Mouse (Mus musculus) T-helper 1 cell (primary cell): ENCODE measurements around the gene Rab11fip3.

ENCODE experiments used
- in situ Hi-C: fragments of 300-600 bp; cut with MboI, MseI; formaldehyde crosslinking; loops from one replicate; pipeline ENCODE4 v1.15.1; 2025; ENCODE audit warnings: high pct_unique_total_duplicates

The Rab11fip3 gene

GRCm38 (mm10) chr17:25992274-25992673 lies 77.1 kb downstream of the Rab11fip3 start:
- in situ Hi-C loops, result no loop called here

GRCm38 (mm10) chr17:25990331-25990730 lies 79.0 kb downstream of the Rab11fip3 start:
- in situ Hi-C loops, result no loop called here

GRCm38 (mm10) chr17:25985306-25986294 lies 83.8 kb downstream of the Rab11fip3 start, which contains the start of gene Capn15:
Capn15 (minus strand) TSS chr17:25985796.
- in situ Hi-C loops, result no loop called here

GRCm38 (mm10) chr17:25984556-25985305 lies 84.6 kb downstream of the Rab11fip3 start:
- in situ Hi-C loops, result no loop called here

DNA sequence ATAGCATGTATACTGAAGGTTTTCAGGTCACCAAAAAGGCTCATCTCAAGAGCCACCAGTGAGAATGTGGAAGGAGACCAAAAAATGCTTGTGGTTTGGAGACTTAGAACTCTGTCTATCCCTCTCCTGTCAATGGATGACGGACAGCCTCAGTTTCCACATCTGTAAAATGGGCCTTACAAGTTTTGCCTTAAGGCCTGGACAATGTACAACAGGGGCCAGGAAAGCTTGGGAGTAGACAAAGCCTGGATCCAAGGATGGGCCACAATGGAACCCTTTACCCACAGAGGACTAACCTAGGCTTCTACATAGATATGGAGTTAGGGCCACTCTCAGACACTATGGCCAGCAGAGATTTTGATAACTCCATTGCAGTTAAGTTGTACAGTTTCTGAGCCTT lies 85.3 kb downstream of the Rab11fip3 start:
- in situ Hi-C loops, result no loop called here

- in situ Hi-C loops, result no loop called here
Observed at GRCm38 (mm10) chr17:25982913-25983312, 86.4 kb downstream of the Rab11fip3 start.

DNA sequence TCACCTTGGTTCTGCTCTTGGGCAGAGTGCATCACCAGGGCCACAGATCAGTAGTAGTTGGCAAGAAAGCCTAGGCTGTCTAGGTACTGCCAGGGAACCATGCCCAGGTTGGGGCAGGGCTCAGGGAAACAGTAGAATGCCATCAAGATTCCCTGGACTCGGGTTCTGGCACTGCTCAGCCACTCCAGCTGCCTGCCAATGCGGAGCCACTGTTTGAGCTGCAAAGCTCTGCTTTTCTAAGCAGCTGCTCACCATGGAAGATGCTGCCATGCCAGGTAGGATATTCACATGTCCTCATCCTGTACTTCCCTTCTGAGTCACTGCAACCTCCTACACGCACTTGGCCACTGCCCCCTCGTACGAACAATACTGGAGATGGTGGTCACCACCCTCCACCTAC lies 88.5 kb downstream of the Rab11fip3 start:
- in situ Hi-C loops, result no loop called here

GRCm38 (mm10) chr17:25979829-25980738 lies 89.3 kb downstream of the Rab11fip3 start:
- in situ Hi-C loops, result no loop called here

- in situ Hi-C loops, result no loop called here
Observed at GRCm38 (mm10) chr17:25970954-25971707, 98.2 kb downstream of the Rab11fip3 start.

- in situ Hi-C loops, result no loop called here
Observed at GRCm38 (mm10) chr17:25970448-25970847, 98.9 kb downstream of the Rab11fip3 start.

GRCm38 (mm10) chr17:25968176-25968575 lies 101.2 kb downstream of the Rab11fip3 start:
- in situ Hi-C loops, result no loop called here

- in situ Hi-C loops, result no loop called here
Observed at GRCm38 (mm10) chr17:25967652-25968051, 101.7 kb downstream of the Rab11fip3 start.

- in situ Hi-C loops, result no loop called here
Observed at GRCm38 (mm10) chr17:25964271-25964670, 105.1 kb downstream of the Rab11fip3 start.

DNA sequence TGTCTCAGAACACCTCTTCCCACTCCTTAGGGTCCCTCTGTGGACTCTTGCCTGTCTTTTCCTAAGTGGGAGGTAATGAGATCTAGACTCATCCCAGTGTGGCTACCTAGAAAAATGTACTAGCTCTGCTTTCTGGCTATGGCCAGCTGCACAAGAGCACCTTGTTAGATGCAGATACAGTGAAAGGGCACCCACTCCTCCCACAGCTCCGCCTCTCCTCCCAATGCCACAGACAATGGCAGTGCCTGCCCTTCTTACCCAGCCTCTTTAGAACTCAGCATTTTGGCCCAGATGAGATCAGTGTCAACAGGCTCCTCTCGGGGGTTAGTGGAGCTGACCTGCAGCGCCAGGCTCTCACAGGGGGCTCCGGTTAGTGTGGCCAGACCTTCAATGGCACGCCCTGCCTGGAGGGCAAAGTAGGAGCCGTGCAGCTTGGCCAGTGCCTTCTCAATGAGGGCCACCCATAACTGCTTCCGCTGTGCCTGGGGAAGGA lies 106.9 kb downstream of the Rab11fip3 start:
- in situ Hi-C loops, result no loop called here

DNA sequence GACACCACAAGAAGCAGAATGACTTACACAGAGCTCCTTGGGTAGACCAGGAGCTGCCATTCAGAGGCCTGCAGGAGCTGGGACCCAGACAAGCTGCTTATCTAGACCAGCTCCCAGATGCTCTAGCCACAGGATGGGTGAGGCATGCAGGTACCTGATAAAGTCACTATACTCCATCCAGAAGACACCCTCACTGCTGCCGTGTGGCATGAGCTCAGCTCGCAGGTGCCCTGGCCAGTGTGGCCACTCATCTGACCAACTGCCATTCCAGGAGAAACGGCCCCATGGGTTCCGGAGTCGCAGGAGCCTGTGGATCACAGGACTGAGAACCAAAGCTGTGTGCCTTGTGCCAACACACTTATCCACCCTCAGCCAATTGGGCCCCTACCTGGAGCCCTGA lies 107.8 kb downstream of the Rab11fip3 start:
- in situ Hi-C loops, result no loop called here

DNA sequence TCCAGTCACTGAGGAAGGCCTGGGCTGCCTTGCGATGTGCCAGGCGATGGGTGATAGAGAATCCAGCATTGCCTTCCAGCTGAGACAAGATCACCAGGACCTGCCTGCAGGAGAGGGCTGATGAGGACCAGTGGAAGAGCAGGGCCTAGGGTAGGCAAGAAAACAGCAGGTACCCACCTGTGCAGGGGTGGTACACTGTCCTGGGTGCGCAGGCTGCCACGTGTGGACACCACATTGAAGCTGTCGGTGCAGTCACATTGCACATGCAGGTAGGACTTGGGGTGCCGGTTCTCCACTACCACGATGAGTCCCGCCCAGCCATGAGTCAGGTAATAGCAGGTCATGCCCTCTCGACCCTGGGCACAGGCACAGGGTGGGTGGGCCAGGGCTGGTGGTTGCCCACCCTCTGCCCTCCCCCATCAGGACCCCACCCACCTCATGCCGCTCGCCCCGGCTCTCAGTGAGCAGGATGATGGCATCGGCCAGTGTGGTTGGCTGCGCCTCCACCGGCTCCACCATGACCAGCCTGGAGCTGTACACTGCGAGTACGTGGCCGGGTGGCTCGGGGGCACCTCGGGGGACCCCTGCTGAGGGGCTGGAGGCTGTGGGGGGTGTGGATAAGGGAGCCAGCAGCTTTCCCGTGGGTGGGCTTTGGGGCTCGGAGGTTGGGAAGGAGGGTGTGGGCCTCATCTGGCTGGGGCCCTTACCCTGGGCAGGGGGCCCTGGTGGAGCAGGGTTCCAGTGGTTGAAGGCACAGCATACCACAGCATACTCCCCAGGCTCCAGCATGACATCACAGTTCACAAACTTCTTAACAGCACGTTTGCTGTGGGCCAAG lies 109.5 kb downstream of the Rab11fip3 start:
- in situ Hi-C loops, result no loop called here

DNA sequence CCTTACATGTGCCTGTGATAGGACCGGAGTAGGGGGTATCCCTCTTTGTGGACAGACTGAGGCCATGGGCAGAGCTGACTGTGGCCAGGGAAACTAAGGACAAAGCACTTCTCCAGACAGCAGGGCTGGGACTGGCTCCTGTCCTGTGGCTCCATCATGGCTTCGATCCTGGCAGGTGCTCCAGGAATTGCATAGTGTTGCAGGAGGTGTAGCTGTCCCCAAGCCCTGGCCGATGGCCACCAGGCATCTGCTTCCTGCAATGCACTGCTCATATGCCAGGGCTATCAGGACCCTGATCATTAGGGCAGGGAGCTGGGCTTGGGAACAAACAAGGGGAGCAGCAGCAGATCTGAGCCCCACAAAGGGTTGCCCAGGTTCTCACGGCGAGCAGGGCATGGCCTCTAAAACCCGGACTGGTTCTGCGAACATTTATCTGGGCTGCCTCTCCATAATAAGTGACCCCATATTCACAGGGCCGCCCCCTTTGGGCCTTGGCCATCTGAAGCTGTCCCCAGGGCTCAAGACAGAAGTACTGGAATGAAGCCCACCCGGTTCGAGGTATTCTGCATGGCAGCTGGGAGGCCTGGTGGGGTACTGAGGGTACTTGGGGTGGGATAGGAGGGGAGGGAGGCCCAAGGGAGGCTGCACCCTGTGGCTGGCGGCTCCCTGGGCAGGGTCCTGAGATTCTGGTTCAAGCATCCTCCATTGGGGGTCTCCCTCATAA lies 110.4 kb downstream of the Rab11fip3 start:
- in situ Hi-C loops, result no loop called here

DNA sequence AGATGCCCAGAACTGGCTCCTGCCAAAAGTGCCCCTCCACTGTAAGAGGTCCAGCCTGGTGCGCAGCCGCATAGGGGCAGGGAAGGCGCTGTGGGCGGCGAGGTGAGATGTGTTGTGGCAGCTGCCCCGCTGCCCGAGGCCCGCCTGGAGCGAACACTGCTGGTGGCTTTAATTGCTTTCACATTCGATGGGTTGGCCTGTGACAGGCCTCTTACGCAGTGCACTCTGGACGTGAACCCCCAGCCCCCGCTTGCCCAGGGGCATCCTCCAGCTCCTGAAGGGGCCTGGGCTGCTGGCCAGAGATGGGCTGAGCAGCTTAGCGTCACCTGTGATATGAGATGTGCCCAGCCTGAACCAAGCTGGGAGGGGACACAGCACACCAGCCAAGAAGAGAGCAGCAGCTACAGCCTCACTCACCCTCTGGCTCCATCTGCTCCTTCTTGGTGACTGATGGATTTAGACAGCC lies 111.7 kb downstream of the Rab11fip3 start:
- in situ Hi-C loops, result no loop called here

DNA sequence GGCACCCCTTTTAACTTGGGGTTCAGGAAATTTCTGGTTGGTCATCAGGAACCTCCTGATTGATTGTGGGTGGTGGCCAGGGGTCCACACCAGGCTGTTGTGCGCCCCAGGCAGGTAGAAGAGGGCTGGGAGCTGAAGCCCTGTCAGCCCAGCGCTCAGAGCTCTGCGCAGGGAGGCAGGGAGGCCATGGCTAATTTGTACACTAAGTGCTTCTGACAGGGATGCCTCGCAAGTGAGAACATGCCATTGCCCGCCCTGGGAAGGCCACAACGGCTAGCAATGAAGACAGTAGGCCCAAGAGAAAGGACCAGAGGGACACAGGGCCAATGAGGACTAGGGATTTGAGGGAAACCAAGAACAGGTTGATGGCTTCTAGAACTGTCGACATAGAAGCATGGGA lies 112.7 kb downstream of the Rab11fip3 start:
- in situ Hi-C loops, result no loop called here
